Mouse (Mus musculus) ES-Bruce4 (cell line): ENCODE measurements around the gene Kel.

Experiments
- CTCF ChIP-seq: IDR thresholded peaks from one replicate; pipeline ENCODE4 v1.8.1; 2011; ENCODE audit warnings: low read depth, low read length
- POLR2A ChIP-seq: IDR thresholded peaks from one replicate; pipeline ENCODE4 v1.8.1; 2011; ENCODE audit warnings: low read length; ENCODE audit not compliant: insufficient read depth

- TF ChIP-seq CTCF = no peak
- TF ChIP-seq POLR2A = no peak
Measured at GRCm38 (mm10) chr6:41710281-41710680, 6.1 kb upstream of the Kel start.
